Mouse (Mus musculus): Measurements from ENCODE around the gene Bfar.

- TF ChIP-seq CTCF (IDR thresholded peaks at IDR 0.05; ENCODE audit: low read depth, low read length) (peak; percentile 79), EP300 (IDR thresholded peaks at IDR 0.05; ENCODE audit: insufficient read depth, low read depth, low read length) (no peak)
Measured at GRCm38 (mm10) chr16:13640064-13640463, 31.6 kb upstream of the Bfar start.
